Mouse (Mus musculus) layer of hippocampus, postnatal 10 days (tissue): ENCODE measurements around the gene 4930470P17Rik. TPM values are rescaled to one million over a fixed set of nuclear protein-coding genes. Genes with fewer than 3 reads are reported as not detected.
"Not testable (repeated sequence)": the region's sequence is repeated elsewhere in the genome, so short reads cannot be mapped to it uniquely, and the experiment has no call there.

ENCODE experiments used
- DNase-seq, 2 experiments: peaks; one replicate each; pipeline ENCODE4 v3.0.0; 2021; ENCODE audit warnings: low spot score in 2 of 2
- long read RNA-seq: library from polyadenylated mRNA; stranded (forward); transcript quantifications from one replicate; pipeline ENCODE4 v2.0.0, GENCODE M21; 2023
- total RNA-seq, 2 experiments: library from RNA; stranded (reverse); gene quantifications; 2 replicates each; pipeline ENCODE4 v1.2.3; 2021

The 4930470P17Rik gene
- not detected for total RNA-seq
- long read RNA-seq: 0 reads

DNA sequence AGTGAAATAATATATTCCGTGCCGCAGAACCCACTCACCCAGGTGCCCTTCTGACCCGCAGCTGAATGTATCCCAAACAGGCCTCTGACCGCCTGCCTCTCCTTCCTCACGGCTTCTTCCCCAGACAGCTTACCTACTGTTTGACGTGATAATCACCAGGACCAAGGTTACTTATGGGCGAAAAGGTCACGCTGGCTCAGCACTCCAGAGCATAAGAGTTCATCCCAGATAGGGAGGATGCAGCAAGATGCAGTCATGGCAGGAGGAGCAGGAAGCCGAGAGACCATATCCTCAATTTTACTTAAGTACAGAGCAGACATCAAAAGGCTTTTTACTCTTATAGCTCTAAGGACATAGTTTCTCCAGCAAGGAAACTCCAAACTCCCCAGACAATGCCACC, at the start of gene 4930470P17Rik:
TSS of gene 4930470P17Rik (minus strand) at position 101 of the 400 bp plus-strand sequence.
- DNase-seq: no peak

DNA sequence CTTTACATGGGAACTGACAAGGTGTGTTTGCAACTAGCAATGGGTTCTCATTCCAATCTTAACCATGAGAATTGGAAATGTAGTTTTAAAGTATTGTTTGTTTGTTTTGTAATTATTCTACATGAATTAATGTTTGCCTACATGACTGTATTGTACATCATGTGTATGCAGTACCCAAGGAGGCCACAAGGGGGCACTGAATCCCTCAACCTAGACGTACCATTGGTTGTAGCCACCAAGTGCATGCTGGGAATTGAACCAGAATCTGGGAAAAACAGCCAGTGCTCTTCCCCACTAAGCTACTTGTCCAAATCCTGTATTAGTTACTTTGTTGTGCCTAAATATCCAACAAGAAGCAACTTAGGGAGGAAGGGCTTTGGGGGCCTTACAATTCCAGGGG, 49.7 kb upstream of the 4930470P17Rik start:
- no peak for DNase-seq

- no peak for DNase-seq
Observed at GRCm38 (mm10) chr2:170648542-170648941, 46.7 kb upstream of the 4930470P17Rik start.

DNA sequence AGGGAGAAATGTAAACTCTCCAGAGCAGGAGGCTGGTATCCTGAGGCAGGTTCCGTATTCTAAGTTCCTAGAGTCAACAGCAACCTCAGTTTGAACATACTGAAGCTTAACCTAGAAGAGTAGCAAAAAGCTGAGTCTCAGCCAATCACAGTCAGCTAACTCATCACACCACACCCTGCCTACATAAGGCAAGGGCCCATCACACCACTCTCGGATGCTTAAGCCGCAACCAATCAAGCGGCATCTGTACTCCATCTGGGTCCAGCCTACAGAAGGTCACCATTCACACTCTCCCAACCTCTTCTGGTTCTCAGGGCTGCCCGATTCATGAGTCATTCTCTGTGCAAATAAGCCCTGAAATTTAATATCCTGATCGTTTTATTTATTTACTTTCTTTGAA, 44.4 kb upstream of the 4930470P17Rik start:
- no peak for DNase-seq

DNA sequence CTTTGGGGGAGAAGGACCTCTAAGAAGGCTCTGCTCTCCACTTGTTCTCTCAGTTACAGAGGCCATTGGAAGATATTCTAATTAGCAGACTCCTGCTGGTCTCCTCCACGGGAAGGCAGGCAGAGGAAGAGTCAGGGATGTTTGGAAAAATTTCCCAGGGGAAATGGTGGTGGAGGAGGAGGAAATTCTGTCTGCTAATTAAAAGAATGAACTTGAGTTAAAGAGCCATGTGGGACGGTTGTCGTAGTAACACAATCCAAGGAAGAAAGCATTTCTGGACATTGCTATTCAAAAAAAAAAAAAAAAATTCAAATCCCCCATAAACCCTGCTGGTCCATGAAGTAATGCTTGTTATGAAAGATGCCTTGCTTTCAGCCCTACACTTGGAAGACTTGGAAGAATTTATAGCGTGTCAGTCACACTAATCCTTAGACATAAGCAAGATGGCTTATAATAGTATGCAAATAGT, 40.6 kb upstream of the 4930470P17Rik start:
- no peak for DNase-seq

GRCm38 (mm10) chr2:170640281-170640680, 38.5 kb upstream of the 4930470P17Rik start:
- DNase-seq: no peak

- DNase-seq: no peak
Observed at GRCm38 (mm10) chr2:170638746-170639145, 36.9 kb upstream of the 4930470P17Rik start.

GRCm38 (mm10) chr2:170632998-170633622, 31.3 kb upstream of the 4930470P17Rik start:
- DNase-seq: no peak

DNA sequence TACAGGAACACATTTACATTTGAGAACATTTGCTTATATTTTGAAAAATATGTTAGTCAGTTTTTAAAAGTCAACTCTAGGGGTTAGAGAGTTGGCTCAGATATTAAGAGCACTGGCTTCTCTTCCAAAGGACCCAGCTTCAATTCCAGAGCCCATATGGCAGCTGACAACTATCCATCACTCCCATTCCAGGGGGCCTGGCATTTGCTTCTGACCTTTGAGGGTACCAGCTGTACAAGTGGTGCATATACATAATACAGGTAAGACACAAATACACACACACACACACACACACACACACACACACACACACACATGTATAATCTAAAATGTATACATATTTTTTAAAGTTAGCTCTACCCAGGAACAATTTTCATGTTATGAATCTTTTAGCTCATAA, 30.6 kb upstream of the 4930470P17Rik start:
- no peak for DNase-seq

GRCm38 (mm10) chr2:170631375-170631774, 29.6 kb upstream of the 4930470P17Rik start:
- no peak for DNase-seq

- DNase-seq: no peak
Observed at GRCm38 (mm10) chr2:170630553-170630952, 28.7 kb upstream of the 4930470P17Rik start.

- not testable (repeated sequence) for DNase-seq
Observed at GRCm38 (mm10) chr2:170627991-170628390, 26.2 kb upstream of the 4930470P17Rik start.

DNA sequence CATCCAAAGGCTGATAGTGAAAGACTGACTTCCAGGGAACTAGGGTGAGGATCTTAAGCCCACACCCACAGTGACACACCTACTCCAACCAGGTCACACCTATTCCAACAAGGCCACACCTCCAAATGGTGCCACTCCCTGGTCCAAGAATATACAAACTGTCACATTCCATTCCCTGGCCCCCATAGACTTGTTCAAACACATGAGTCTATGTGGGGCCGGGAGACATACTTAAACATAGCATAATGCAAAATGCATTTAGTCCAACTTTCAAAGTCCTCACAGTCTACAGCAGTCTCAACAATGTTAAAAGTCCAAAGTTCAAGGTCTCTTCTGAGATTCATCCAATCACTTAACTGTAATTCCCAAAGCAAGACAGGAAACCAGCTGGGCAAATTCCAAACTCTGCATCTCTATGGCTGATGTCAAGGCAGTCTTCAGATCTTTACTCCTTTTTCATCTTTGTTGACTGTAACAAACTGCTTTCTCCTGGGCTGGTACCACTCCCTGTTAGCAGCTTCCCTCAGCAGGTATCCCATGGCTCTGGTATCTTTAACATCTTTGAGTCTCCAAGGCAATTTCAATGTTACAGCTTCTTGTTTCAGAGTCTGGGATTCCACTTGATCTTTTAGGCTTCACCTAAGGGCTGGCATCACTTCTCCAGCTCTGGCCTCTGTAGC, 22.5 kb upstream of the 4930470P17Rik start:
- DNase-seq: not testable (repeated sequence)

DNA sequence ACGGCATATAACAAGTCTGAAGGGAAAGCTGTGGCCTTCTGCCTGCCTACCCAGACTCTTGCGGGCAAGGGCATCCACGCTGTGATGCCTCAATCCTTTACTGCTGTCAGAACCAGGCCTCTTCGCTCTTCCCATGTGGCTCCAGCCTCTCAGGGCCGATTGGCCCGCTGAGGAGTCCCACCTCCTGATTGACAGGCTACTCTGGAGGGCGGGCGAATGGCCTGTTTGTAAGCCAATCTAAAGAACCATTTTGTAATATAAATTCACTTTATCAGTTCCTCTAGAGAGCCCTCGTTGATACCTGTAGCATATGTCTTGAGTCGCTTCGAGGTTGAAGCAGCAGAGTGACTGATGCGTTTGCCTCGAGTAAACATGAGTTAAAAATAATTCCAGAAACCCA, 21.2 kb upstream of the 4930470P17Rik start:
- no peak for DNase-seq

GRCm38 (mm10) chr2:170618862-170619492, 17.2 kb upstream of the 4930470P17Rik start:
- peak in 1 of 2 experiments; percentile 21 for DNase-seq

DNA sequence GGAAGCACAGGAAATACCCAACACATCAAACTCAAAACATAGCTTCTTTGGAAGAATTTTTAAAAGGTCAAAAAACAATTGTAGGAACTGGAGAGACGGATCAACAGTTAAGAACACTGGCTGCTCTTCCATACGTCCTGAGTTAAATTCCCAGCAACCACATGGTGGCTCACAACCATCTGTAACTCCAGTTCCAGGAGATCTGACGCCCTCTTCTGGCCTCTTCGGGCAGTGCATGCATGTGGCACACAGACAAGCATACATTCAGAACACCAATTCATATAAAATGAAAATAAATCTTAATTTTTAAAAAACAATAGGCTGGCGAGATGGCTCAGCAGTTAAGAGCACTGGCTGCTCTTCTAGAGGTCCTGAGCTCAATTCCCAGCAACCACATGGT, 10.0 kb upstream of the 4930470P17Rik start:
- not testable (repeated sequence) for DNase-seq

DNA sequence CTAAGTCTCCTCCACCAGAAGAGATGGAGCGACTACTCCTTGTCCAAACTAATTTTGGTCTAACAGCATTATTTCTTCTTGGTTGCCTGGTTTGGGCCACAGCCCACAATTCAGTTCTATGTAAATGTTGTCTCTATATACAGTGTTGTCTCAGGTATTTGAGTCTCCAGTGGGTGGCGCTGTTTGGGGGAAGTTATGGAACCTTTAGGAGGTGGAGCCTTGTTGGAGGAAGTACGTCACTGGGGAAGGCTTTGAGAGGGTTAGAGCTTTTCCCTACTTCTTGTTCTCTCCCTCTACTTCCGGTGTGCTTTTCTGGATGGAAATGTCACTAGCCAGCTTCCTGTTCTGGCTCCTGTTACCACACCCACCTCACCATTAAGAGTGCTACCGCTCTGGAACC, 646 bp downstream of the 4930470P17Rik start:
- DNase-seq: no peak

- DNase-seq: peak in 1 of 2 experiments; percentile 9
Observed at GRCm38 (mm10) chr2:170597586-170597985, 4.2 kb downstream of the 4930470P17Rik start.

- DNase-seq: peak; percentile 82 to 84
Observed at GRCm38 (mm10) chr2:170596726-170597125, 5.1 kb downstream of the 4930470P17Rik start.

DNA sequence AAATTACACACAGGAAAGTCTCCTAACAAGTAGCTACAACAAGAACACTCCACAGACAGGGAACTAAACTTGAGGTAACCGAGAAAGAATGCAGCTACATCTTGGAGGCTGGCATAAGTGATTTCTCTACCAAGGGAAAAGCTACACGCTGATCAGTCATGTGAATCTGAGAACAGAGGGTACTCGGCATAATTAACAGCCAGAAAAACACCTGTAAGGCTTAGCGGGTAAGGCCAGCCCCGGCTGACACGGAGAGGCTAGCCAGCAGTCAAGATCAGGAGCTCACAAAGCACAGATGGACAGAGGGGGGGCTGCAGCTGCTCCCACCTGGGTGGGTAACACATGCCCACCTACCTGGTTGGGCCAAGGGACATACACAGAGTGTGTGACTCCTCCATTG, 9.7 kb downstream of the 4930470P17Rik start:
- no peak for DNase-seq

- no peak for DNase-seq
Observed at GRCm38 (mm10) chr2:170588369-170588900, 13.4 kb downstream of the 4930470P17Rik start.

- DNase-seq: no peak
Observed at GRCm38 (mm10) chr2:170584678-170585077, 17.1 kb downstream of the 4930470P17Rik start.
